Mouse (Mus musculus) cerebellum, adult 11-12 months (tissue): ENCODE measurements around the gene Rasal1.

Experiments
- DNase-seq: peaks from one replicate; pipeline ENCODE4 v3.0.0; 2022

The Rasal1 gene

GRCm38 (mm10) chr5:120622198-120622851 lies 26.3 kb upstream of the Rasal1 start:
- DNase-seq = no peak

- no peak for DNase-seq
Observed at GRCm38 (mm10) chr5:120624427-120624826, 24.2 kb upstream of the Rasal1 start.

- no peak for DNase-seq
Observed at GRCm38 (mm10) chr5:120626399-120626798, 22.2 kb upstream of the Rasal1 start.

GRCm38 (mm10) chr5:120627515-120628300 lies 20.9 kb upstream of the Rasal1 start:
- no peak for DNase-seq

- no peak for DNase-seq
Observed at GRCm38 (mm10) chr5:120628624-120629023, 20.0 kb upstream of the Rasal1 start.

- no peak for DNase-seq
Observed at GRCm38 (mm10) chr5:120631128-120631527, 17.5 kb upstream of the Rasal1 start.

GRCm38 (mm10) chr5:120631892-120632291 lies 16.7 kb upstream of the Rasal1 start:
- DNase-seq = no peak

- no peak for DNase-seq
Observed at GRCm38 (mm10) chr5:120634131-120634530, 14.5 kb upstream of the Rasal1 start, which contains the start of gene Cfap73. Gene Cfap73, minus strand, starts transcription at chr5:120634235.

GRCm38 (mm10) chr5:120634860-120635259 lies 13.8 kb upstream of the Rasal1 start:
- no peak for DNase-seq

- DNase-seq = no peak
Observed at GRCm38 (mm10) chr5:120635633-120636032, 13.0 kb upstream of the Rasal1 start.

- DNase-seq = no peak
Observed at GRCm38 (mm10) chr5:120640094-120640493, 8.5 kb upstream of the Rasal1 start.

- DNase-seq = peak; percentile 77
Observed at GRCm38 (mm10) chr5:120643365-120644085, 5.1 kb upstream of the Rasal1 start.

- no peak for DNase-seq
Observed at GRCm38 (mm10) chr5:120644227-120644626, 4.4 kb upstream of the Rasal1 start.

GRCm38 (mm10) chr5:120645851-120646250 lies 2.8 kb upstream of the Rasal1 start:
- no peak for DNase-seq

GRCm38 (mm10) chr5:120647361-120647760 lies 1.3 kb upstream of the Rasal1 start:
- no peak for DNase-seq

- DNase-seq = no peak
Observed at GRCm38 (mm10) chr5:120647814-120648491, 659 bp upstream of the Rasal1 start.

- no peak for DNase-seq
Observed at GRCm38 (mm10) chr5:120649374-120649933, 842 bp downstream of the Rasal1 start.

- no peak for DNase-seq
Observed at GRCm38 (mm10) chr5:120649938-120650337, 1.3 kb downstream of the Rasal1 start.

GRCm38 (mm10) chr5:120651230-120651629 lies 2.6 kb downstream of the Rasal1 start:
- no peak for DNase-seq

- no peak for DNase-seq
Observed at GRCm38 (mm10) chr5:120652915-120653701, 4.5 kb downstream of the Rasal1 start.

- no peak for DNase-seq
Observed at GRCm38 (mm10) chr5:120653873-120654272, 5.3 kb downstream of the Rasal1 start.

- no peak for DNase-seq
Observed at GRCm38 (mm10) chr5:120656281-120656751, 7.7 kb downstream of the Rasal1 start.
